Mouse (Mus musculus): Measurements from ENCODE around the gene Mettl24. TPM values are rescaled to one million over a fixed set of nuclear protein-coding genes. Genes with fewer than 3 reads are reported as not detected.

Mettl24 gene
- polyA plus RNA-seq, 1 experiment from 2014 or later: 0.97 TPM

- H3K36me3 ChIP-seq (ENCODE audit: control insufficient read depth, insufficient read depth, low read length): no peaks in the 10 kb centered on the region
- H3K27ac ChIP-seq (ENCODE audit: low read depth, low read length): no peak overlapping the region
- no peak overlapping the region for H3K9ac ChIP-seq (ENCODE audit: low read depth, low read length)
- H3K4me3 ChIP-seq (ENCODE audit: low read depth, low read length): no peak overlapping the region
- DNase-seq (ENCODE audit: low spot score) (no peak), ATAC-seq (ENCODE audit: low FRiP score) (no peak)
- H3K4me1 ChIP-seq (replicated peaks; ENCODE audit: control insufficient read depth, insufficient read depth, low read length): no peaks in the 10 kb centered on the region
- 76% methylated on average over 3 of the region's 3 CpGs for WGBS
- H3K9me3 ChIP-seq (ENCODE audit: control insufficient read depth, low read length): no peaks in the 10 kb centered on the region
- H3K4me2 ChIP-seq (replicated peaks; ENCODE audit: low read depth, low read length): no peak overlapping the region
- no peaks in the 10 kb centered on the region for H3K27me3 ChIP-seq (ENCODE audit: control insufficient read depth, insufficient read depth, low read length)
These were observed 50.2 kb downstream of the Mettl24 start for GRCm38 (mm10) chr10:40733291-40733690.

DNA sequence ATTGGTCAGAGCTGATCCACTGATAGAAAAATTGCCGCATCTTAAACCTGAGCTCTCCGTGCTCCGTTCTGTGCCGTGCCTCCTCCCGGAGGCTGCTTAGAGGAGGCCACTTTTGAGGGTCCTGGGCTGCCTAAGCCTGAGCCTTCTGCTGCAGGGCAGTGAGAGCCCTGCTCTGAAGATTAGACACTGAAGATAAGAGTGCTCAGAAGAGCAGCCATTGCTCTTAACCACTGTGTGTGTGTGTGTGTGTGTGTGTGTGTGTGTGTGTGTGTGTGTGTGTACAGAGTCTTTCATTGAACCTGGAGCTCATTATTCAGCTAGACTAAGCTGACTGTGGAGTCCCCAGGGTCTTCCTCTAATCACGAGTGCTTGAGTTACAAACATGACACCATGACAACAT is 53.1 kb downstream of the Mettl24 start:
- Histone ChIP-seq H3K9me3 (ENCODE audit: control insufficient read depth, low read length) (no peaks in the 10 kb centered on the region), H3K27ac (ENCODE audit: low read depth, low read length) (no peak overlapping the region), H3K27me3 (ENCODE audit: control insufficient read depth, insufficient read depth, low read length) (no peaks in the 10 kb centered on the region), H3K9ac (ENCODE audit: low read depth, low read length) (no peak overlapping the region), H3K4me2 (replicated peaks; ENCODE audit: low read depth, low read length) (no peak overlapping the region), H3K36me3 (ENCODE audit: control insufficient read depth, insufficient read depth, low read length) (no peaks in the 10 kb centered on the region), H3K4me1 (replicated peaks; ENCODE audit: control insufficient read depth, insufficient read depth, low read length) (no peaks in the 10 kb centered on the region), H3K4me3 (ENCODE audit: low read depth, low read length) (no peak overlapping the region)
- DNase-seq (ENCODE audit: low spot score): no peak
- 77% methylated on average over 6 of the region's 6 CpGs for WGBS
- ATAC-seq (ENCODE audit: low FRiP score): 0 out of 2 replicates have a peak, but pooled peaks have one; percentile 27

- 72% methylated on average over 22 of the region's 22 CpGs for WGBS
- Histone ChIP-seq H3K27me3 (ENCODE audit: control insufficient read depth, insufficient read depth, low read length) (no peaks in the 10 kb centered on the region), H3K4me3 (ENCODE audit: low read depth, low read length) (no peak overlapping the region), H3K9me3 (ENCODE audit: control insufficient read depth, low read length) (no peaks in the 10 kb centered on the region), H3K27ac (ENCODE audit: low read depth, low read length) (peak overlapping the region; percentile 6; the same call in 1 of the 2 replicates), H3K4me2 (replicated peaks; ENCODE audit: low read depth, low read length) (no peak overlapping the region), H3K36me3 (ENCODE audit: control insufficient read depth, insufficient read depth, low read length) (no peaks in the 10 kb centered on the region), H3K9ac (ENCODE audit: low read depth, low read length) (no peak overlapping the region), H3K4me1 (replicated peaks; ENCODE audit: control insufficient read depth, insufficient read depth, low read length) (no peaks in the 10 kb centered on the region)
- no peak for DNase-seq (ENCODE audit: low spot score)
- ATAC-seq (ENCODE audit: low FRiP score): peak; percentile 71
These were observed 54.4 kb downstream of the Mettl24 start for GRCm38 (mm10) chr10:40737274-40738112.

DNA sequence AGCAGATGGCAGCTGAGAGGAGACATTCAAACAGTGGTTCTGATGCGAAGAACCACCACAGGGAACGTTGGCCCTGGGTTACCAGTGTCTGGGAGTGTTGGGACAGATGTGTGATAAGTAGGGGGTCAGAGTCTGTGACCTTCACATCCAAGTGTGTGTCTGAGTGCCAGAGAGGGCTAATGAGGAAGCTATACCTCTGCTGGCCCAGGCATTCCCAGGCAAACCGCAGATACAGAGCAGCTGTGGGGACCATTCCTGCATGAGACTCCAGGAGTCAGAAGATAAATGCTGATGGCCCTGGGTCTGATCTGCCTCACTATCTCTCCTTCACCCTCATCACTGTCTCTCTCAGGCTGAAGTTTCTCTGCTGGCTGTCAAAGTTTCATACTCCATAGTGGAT is 57.6 kb downstream of the Mettl24 start:
- no peaks in the 10 kb centered on the region for H3K4me1 ChIP-seq (replicated peaks; ENCODE audit: control insufficient read depth, insufficient read depth, low read length)
- no peaks in the 10 kb centered on the region for H3K36me3 ChIP-seq (ENCODE audit: control insufficient read depth, insufficient read depth, low read length)
- ATAC-seq (ENCODE audit: low FRiP score) (no peak), DNase-seq (ENCODE audit: low spot score) (no peak)
- WGBS: 50% methylated on average over 3 of the region's 3 CpGs
- H3K9ac ChIP-seq (ENCODE audit: low read depth, low read length): no peak overlapping the region
- no peak overlapping the region for H3K27ac ChIP-seq (ENCODE audit: low read depth, low read length)
- H3K4me3 ChIP-seq (ENCODE audit: low read depth, low read length): no peak overlapping the region
- H3K4me2 ChIP-seq (replicated peaks; ENCODE audit: low read depth, low read length): no peak overlapping the region
- no peaks in the 10 kb centered on the region for H3K27me3 ChIP-seq (ENCODE audit: control insufficient read depth, insufficient read depth, low read length)
- H3K9me3 ChIP-seq (ENCODE audit: control insufficient read depth, low read length): no peaks in the 10 kb centered on the region

DNA sequence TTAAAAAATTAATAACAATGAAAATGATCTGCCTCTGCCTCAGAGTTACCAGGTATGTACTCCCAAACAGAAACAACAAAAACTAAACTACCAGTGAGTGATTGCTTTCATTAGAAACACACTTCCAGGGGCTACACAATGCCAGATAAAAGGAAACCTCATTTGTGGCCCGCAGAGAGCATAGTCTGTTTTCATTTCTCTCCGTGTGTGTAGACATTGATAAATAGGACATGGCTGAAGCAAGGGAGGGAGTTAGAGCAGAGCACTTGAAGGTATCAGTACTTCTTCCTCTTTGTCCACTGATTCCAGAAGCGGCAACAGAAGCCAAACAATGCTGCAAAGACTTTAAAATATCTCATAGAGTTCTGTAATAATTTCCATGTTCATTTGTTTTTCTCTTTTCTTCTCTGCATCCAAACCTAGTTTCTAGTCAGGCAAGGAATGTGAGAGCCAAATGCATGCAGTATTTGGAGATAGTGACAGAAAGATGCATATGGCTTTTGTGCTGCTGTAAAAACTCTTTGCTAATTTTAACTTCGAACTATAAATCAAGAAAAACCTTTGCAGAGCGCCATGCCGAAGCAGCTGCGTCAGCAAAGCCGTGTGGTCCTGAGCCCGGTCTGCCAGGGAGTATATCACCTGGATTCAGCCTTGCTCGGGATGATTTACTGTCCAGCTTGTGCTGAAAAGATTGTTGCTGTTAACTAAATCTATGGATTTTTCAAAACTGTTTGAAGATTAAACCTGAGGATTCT is 67.4 kb downstream of the Mettl24 start:
- Histone ChIP-seq H3K4me3 (ENCODE audit: low read depth, low read length) (no peak overlapping the region), H3K4me2 (replicated peaks; ENCODE audit: low read depth, low read length) (no peak overlapping the region), H3K9me3 (ENCODE audit: control insufficient read depth, low read length) (no peaks in the 10 kb centered on the region), H3K27ac (ENCODE audit: low read depth, low read length) (no peak overlapping the region), H3K9ac (ENCODE audit: low read depth, low read length) (no peak overlapping the region), H3K27me3 (ENCODE audit: control insufficient read depth, insufficient read depth, low read length) (no peaks in the 10 kb centered on the region), H3K4me1 (replicated peaks; ENCODE audit: control insufficient read depth, insufficient read depth, low read length) (no peaks in the 10 kb centered on the region), H3K36me3 (ENCODE audit: control insufficient read depth, insufficient read depth, low read length) (no peaks in the 10 kb centered on the region)
- DNase-seq (ENCODE audit: low spot score) (no peak), ATAC-seq (ENCODE audit: low FRiP score) (no peak)
- 65% methylated on average over 10 of the region's 10 CpGs for WGBS

- DNase-seq (ENCODE audit: low spot score): no peak
- no peak for ATAC-seq (ENCODE audit: low FRiP score)
- no peaks in the 10 kb centered on the region for H3K36me3 ChIP-seq (ENCODE audit: control insufficient read depth, insufficient read depth, low read length)
- H3K4me2 ChIP-seq (replicated peaks; ENCODE audit: low read depth, low read length): no peak overlapping the region
- H3K4me3 ChIP-seq (ENCODE audit: low read depth, low read length): no peak overlapping the region
- no peak overlapping the region for H3K27ac ChIP-seq (ENCODE audit: low read depth, low read length)
- H3K9ac ChIP-seq (ENCODE audit: low read depth, low read length): no peak overlapping the region
- no peaks in the 10 kb centered on the region for H3K9me3 ChIP-seq (ENCODE audit: control insufficient read depth, low read length)
- no peaks in the 10 kb centered on the region for H3K27me3 ChIP-seq (ENCODE audit: control insufficient read depth, insufficient read depth, low read length)
- WGBS: 78% methylated on average over 13 of the region's 13 CpGs
- no peaks in the 10 kb centered on the region for H3K4me1 ChIP-seq (replicated peaks; ENCODE audit: control insufficient read depth, insufficient read depth, low read length)
These were observed 68.1 kb downstream of the Mettl24 start for GRCm38 (mm10) chr10:40751157-40751556.

DNA sequence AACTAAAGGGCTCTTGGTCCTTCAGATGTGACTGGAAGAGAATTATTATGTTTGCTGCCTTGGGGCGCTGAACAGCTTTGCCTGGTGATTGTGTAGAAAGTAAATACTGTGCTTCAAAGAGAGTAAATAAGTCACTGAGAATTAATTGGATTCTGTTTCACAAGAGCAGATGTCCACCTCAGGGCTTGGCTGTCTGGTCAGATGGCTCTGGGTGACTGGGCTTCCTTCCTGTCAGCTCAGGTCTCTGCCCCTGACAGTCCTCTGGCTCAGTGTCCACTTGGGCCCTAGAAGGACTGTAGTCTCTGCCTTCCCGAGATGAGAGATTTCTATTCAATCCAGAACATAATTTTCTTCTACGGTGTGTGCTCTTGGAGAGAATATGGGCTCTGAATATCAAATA is 70.0 kb downstream of the Mettl24 start:
- Histone ChIP-seq H3K27ac (ENCODE audit: low read depth, low read length) (no peak overlapping the region), H3K9ac (ENCODE audit: low read depth, low read length) (no peak overlapping the region), H3K9me3 (ENCODE audit: control insufficient read depth, low read length) (no peaks in the 10 kb centered on the region), H3K36me3 (ENCODE audit: control insufficient read depth, insufficient read depth, low read length) (no peaks in the 10 kb centered on the region), H3K4me2 (replicated peaks; ENCODE audit: low read depth, low read length) (no peak overlapping the region), H3K27me3 (ENCODE audit: control insufficient read depth, insufficient read depth, low read length) (no peaks in the 10 kb centered on the region), H3K4me1 (replicated peaks; ENCODE audit: control insufficient read depth, insufficient read depth, low read length) (no peaks in the 10 kb centered on the region), H3K4me3 (ENCODE audit: low read depth, low read length) (no peak overlapping the region)
- WGBS: 69% methylated on average over 3 of the region's 3 CpGs
- DNase-seq (ENCODE audit: low spot score): no peak
- no peak for ATAC-seq (ENCODE audit: low FRiP score)

- 80% methylated on average over 11 of the region's 11 CpGs for WGBS
- no peak overlapping the region for H3K27ac ChIP-seq (ENCODE audit: low read depth, low read length)
- H3K9ac ChIP-seq (ENCODE audit: low read depth, low read length): no peak overlapping the region
- DNase-seq (ENCODE audit: low spot score) (no peak), ATAC-seq (ENCODE audit: low FRiP score) (no peak)
- no peaks in the 10 kb centered on the region for H3K27me3 ChIP-seq (ENCODE audit: control insufficient read depth, insufficient read depth, low read length)
- H3K4me1 ChIP-seq (replicated peaks; ENCODE audit: control insufficient read depth, insufficient read depth, low read length): no peaks in the 10 kb centered on the region
- H3K4me2 ChIP-seq (replicated peaks; ENCODE audit: low read depth, low read length): no peak overlapping the region
- no peak overlapping the region for H3K4me3 ChIP-seq (ENCODE audit: low read depth, low read length)
- H3K9me3 ChIP-seq (ENCODE audit: control insufficient read depth, low read length): no peaks in the 10 kb centered on the region
- H3K36me3 ChIP-seq (ENCODE audit: control insufficient read depth, insufficient read depth, low read length): no peaks in the 10 kb centered on the region
These were observed 75.3 kb downstream of the Mettl24 start for GRCm38 (mm10) chr10:40758171-40759010.

Data from hindbrain, embryonic 11.5 days (tissue).